Mouse (Mus musculus): ENCODE data around the gene Acads. TPM values are rescaled to one million over a fixed set of nuclear protein-coding genes. Genes with fewer than 3 reads are reported as not detected.

Gene Acads
- polyA plus RNA-seq, 1 experiment from 2014 or later = 141 TPM

GRCm38 (mm10) chr5:115102231-115102630 is 16.9 kb downstream of the Acads start:
- in situ Hi-C loops (cut with MboI; ENCODE audit: low pct_unique_long_range_greater_than_20kb) = no loop called here
- H3K27me3 ChIP-seq = no peaks in the 10 kb centered on the region
- no peak for ATAC-seq

GRCm38 (mm10) chr5:115100473-115100872 is 18.7 kb downstream of the Acads start:
- in situ Hi-C loops (cut with MboI; ENCODE audit: low pct_unique_long_range_greater_than_20kb) = no loop called here
- POLR2A ChIA-PET = no interaction called here
- no peak for ATAC-seq
- CTCF ChIA-PET = interaction anchor here (1.1 to 1.8 kb wide), 3 partner anchors 11 to 25 kb away, joined by 5 to 6 read pairs (median 5); no protein-coding TSS in a partner anchor
- TF ChIP-seq CTCF (IDR thresholded peaks at IDR 0.05) = no peak
- DNase-seq (ENCODE audit: low read depth, low spot score) = no peak
- no peaks in the 10 kb centered on the region for H3K27me3 ChIP-seq

More at GRCm38 (mm10) chr5:115102231-115102630, 16.9 kb downstream of the Acads start:
- TF ChIP-seq CTCF (IDR thresholded peaks at IDR 0.05) = no peak
- ChIA-PET POLR2A (no interaction called here), CTCF (no interaction called here)
- no peak for DNase-seq (ENCODE audit: low read depth, low spot score)

- POLR2A ChIA-PET = no interaction called here
- ATAC-seq (no peak), DNase-seq (ENCODE audit: low read depth, low spot score) (no peak)
- CTCF ChIA-PET = interaction anchor here (1.1 to 1.8 kb wide), 3 partner anchors 10 to 25 kb away, joined by 5 to 6 read pairs (median 5); no protein-coding TSS in a partner anchor
- in situ Hi-C loops (cut with MboI; ENCODE audit: low pct_unique_long_range_greater_than_20kb) = no loop called here
- TF ChIP-seq CTCF (IDR thresholded peaks at IDR 0.05) = no peak
- no peaks in the 10 kb centered on the region for H3K27me3 ChIP-seq
Measured at GRCm38 (mm10) chr5:115099991-115100390, 19.2 kb downstream of the Acads start.

GRCm38 (mm10) chr5:115099530-115099929 is 19.6 kb downstream of the Acads start:
- no peaks in the 10 kb centered on the region for H3K27me3 ChIP-seq
- TF ChIP-seq CTCF (IDR thresholded peaks at IDR 0.05) = no peak
- DNase-seq (ENCODE audit: low read depth, low spot score) (no peak), ATAC-seq (no peak)
- in situ Hi-C loops (cut with MboI; ENCODE audit: low pct_unique_long_range_greater_than_20kb) = no loop called here
- ChIA-PET CTCF (interaction anchor here (1.7 kb wide), 1 partner anchor 9 kb away, joined by 4 read pairs; no protein-coding TSS in a partner anchor), POLR2A (no interaction called here)

GRCm38 (mm10) chr5:115098195-115098594 is 21.0 kb downstream of the Acads start, which contains the start of gene Gm10401:
Gene Gm10401, minus strand, starts transcription at chr5:115098295.
- ATAC-seq (no peak), DNase-seq (ENCODE audit: low read depth, low spot score) (no peak)
- TF ChIP-seq CTCF (IDR thresholded peaks at IDR 0.05) = no peak
- ChIA-PET POLR2A (interaction anchor here (0.6 to 0.9 kb wide), 2 partner anchors 10 to 12 kb away, joined by 3 read pairs; no protein-coding TSS in a partner anchor), CTCF (interaction anchor here (0.9 to 1.7 kb wide), 4 partner anchors 8 to 119 kb away, joined by 3 to 5 read pairs (median 4); no protein-coding TSS in a partner anchor)
- no peaks in the 10 kb centered on the region for H3K27me3 ChIP-seq
- in situ Hi-C loops (cut with MboI; ENCODE audit: low pct_unique_long_range_greater_than_20kb) = no loop called here

- DNase-seq (ENCODE audit: low read depth, low spot score) (no peak), ATAC-seq (no peak)
- ChIA-PET CTCF (interaction anchor here (2.5 kb wide), 1 partner anchor 15 kb away, joined by 6 read pairs; no protein-coding TSS in a partner anchor), POLR2A (interaction anchor here (1.0 kb wide), 1 partner anchor 11 kb away, joined by 3 read pairs; no protein-coding TSS in a partner anchor)
- in situ Hi-C loops (cut with MboI; ENCODE audit: low pct_unique_long_range_greater_than_20kb) = no loop called here
- no peaks in the 10 kb centered on the region for H3K27me3 ChIP-seq
- no peak for TF ChIP-seq CTCF (IDR thresholded peaks at IDR 0.05)
Measured at GRCm38 (mm10) chr5:115091776-115092175, 27.4 kb downstream of the Acads start.

- ChIA-PET POLR2A (interaction anchor here (1.0 kb wide), 2 partner anchors 10 to 17 kb away, joined by 3 to 4 read pairs; no protein-coding TSS in a partner anchor), CTCF (interaction anchor here (1.4 to 2.5 kb wide), 2 partner anchors 8 to 16 kb away, joined by 4 to 6 read pairs; partner anchors contain the start of gene Gm10401)
- ATAC-seq (no peak), DNase-seq (ENCODE audit: low read depth, low spot score) (no peak)
- no peak for TF ChIP-seq CTCF (IDR thresholded peaks at IDR 0.05)
- in situ Hi-C loops (cut with MboI; ENCODE audit: low pct_unique_long_range_greater_than_20kb) = no loop called here
- no peaks in the 10 kb centered on the region for H3K27me3 ChIP-seq
Measured at GRCm38 (mm10) chr5:115091015-115091414, 28.1 kb downstream of the Acads start.

GRCm38 (mm10) chr5:115089592-115090268 is 29.4 kb downstream of the Acads start:
- H3K27me3 ChIP-seq = no peaks in the 10 kb centered on the region
- no peak for TF ChIP-seq CTCF (IDR thresholded peaks at IDR 0.05)
- POLR2A ChIA-PET = interaction anchor here (0.6 kb wide), 1 partner anchor 112 kb away, joined by 3 read pairs; no protein-coding TSS in a partner anchor
- ATAC-seq = no peak
- CTCF ChIA-PET = interaction anchor here (1.1 to 2.3 kb wide), 4 partner anchors 9 to 111 kb away, joined by 4 to 8 read pairs (median 6); partner anchors contain the start of gene Gm10401
- DNase-seq (ENCODE audit: low read depth, low spot score) = no peak
- in situ Hi-C loops (cut with MboI; ENCODE audit: low pct_unique_long_range_greater_than_20kb) = no loop called here

- ATAC-seq (no peak), DNase-seq (ENCODE audit: low read depth, low spot score) (no peak)
- ChIA-PET CTCF (interaction anchor here (3.3 kb wide), 1 partner anchor 107 kb away, joined by 18 read pairs; no protein-coding TSS in a partner anchor), POLR2A (interaction anchor here (0.7 to 0.9 kb wide), 2 partner anchors 8 to 13 kb away, joined by 3 read pairs; no protein-coding TSS in a partner anchor)
- in situ Hi-C loops (cut with MboI; ENCODE audit: low pct_unique_long_range_greater_than_20kb) = no loop called here
- no peak for TF ChIP-seq CTCF (IDR thresholded peaks at IDR 0.05)
- H3K27me3 ChIP-seq = no peaks in the 10 kb centered on the region
Measured at GRCm38 (mm10) chr5:115085675-115086074, 33.5 kb downstream of the Acads start.

- ChIA-PET POLR2A (no interaction called here), CTCF (no interaction called here)
- H3K27me3 ChIP-seq = no peaks in the 10 kb centered on the region
- no peak for ATAC-seq
- in situ Hi-C loops (cut with MboI; ENCODE audit: low pct_unique_long_range_greater_than_20kb) = no loop called here
- TF ChIP-seq CTCF (IDR thresholded peaks at IDR 0.05) = no peak
- no peak for DNase-seq (ENCODE audit: low read depth, low spot score)
Measured at GRCm38 (mm10) chr5:115083492-115083891, 35.7 kb downstream of the Acads start.

GRCm38 (mm10) chr5:115081636-115082035 is 37.5 kb downstream of the Acads start:
- H3K27me3 ChIP-seq = no peaks in the 10 kb centered on the region
- no peak for DNase-seq (ENCODE audit: low read depth, low spot score)
- CTCF ChIA-PET = interaction anchor here (0.7 to 3.9 kb wide), 3 partner anchors 94 to 103 kb away, joined by 4 to 36 read pairs (median 4); no protein-coding TSS in a partner anchor
- no peak for ATAC-seq
- in situ Hi-C loops (cut with MboI; ENCODE audit: low pct_unique_long_range_greater_than_20kb) = no loop called here
- no peak for TF ChIP-seq CTCF (IDR thresholded peaks at IDR 0.05)
- POLR2A ChIA-PET = interaction anchor here (1.3 to 1.5 kb wide), 2 partner anchors 10 to 12 kb away, joined by 3 to 4 read pairs; no protein-coding TSS in a partner anchor

Measured in Patski (cell line).